Mouse (Mus musculus) embryonic fibroblast, embryonic 13.5 days (primary cell): Measurements from ENCODE around the gene Rgs9.

Experiments
- CTCF ChIP-seq: IDR thresholded peaks from 2 replicates; pipeline ENCODE4 v1.5.1; 2011; ENCODE audit warnings: mild to moderate bottlenecking, control low read depth, low read length, moderate library complexity, borderline replicate concordance; ENCODE audit not compliant: insufficient read depth
- POLR2A ChIP-seq: IDR thresholded peaks from 2 replicates; pipeline ENCODE4 v1.6.1; 2011; ENCODE audit warnings: low read depth, mild to moderate bottlenecking, control low read depth, low read length, moderate library complexity

DNA sequence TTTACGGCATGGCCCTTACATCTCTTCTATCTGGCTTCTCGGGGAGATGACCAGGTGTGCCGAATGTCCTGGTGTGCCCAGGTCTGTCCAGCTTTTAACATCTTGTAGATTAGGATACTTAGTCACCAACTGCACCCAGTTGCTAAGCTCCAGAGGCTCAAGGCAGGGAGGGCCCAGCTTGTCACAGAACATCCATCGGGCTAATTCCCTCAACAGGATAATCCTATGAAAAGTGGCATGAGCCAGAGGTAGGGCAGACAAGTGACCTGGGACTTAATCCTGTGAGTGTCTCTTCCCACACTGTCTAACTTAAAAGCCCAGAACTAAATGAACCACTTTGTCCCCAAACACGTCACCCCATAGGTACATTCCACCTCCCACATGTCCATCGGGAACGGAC lies 898 bp downstream of the Rgs9 start:
- TF ChIP-seq POLR2A (no peak), CTCF (no peak)
